Mouse (Mus musculus): ENCODE results near the gene Thbs2.

DNA sequence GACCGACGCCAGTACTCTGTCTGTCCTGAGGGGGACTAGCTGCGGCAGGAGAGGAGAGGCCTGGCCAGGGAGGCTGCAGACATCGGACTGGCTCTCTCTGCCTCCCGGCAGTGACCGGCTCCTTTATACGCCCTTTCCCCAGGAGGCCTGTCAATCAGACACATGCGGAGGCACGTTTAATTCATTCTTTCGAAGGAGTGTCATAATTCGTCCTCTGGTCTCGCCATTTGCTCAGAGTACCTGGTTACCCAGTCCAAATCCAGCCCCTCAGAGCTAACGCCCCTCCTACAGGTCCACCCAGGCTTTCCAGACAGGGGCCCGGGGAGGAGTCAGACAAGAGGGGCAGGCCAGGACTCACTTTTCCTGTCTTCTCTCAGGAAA lies at the start of gene Thbs2:
- TF ChIP-seq CTCF (IDR thresholded peaks at IDR 0.05; ENCODE audit: control insufficient read depth, insufficient read depth, insufficient replicate concordance, low read depth, low read length): no peak
- TF ChIP-seq POLR2A (IDR thresholded peaks at IDR 0.05; ENCODE audit: control insufficient read depth, low read depth, low read length): no peak

Measured in testis, adult 2 months (tissue).